Mouse (Mus musculus) stomach, embryonic 16.5 days (tissue): Measurements from ENCODE around the gene Fam83d. TPM values are rescaled to one million over a fixed set of nuclear protein-coding genes. Genes with fewer than 3 reads are reported as not detected.
A peak's percentile ranks its signal among the peaks of the same experiment; 100 is the strongest.

Source experiments
- ATAC-seq: fragments of 200-750 bp; cut with Nextera tagmentation; 2 replicates; pipeline ENCODE4 v1.8.0; 2017; ENCODE audit warnings: moderate number of reproducible peaks, moderate TSS enrichment; ENCODE audit not compliant: insufficient read depth, low FRiP score
- H3K27ac ChIP-seq: fragments of 300-500 bp; sonication (generic); 2 replicates; pipeline ENCODE4 v1.5.1; 2014; ENCODE audit warnings: low read length
- H3K27me3 ChIP-seq: fragments of 300-500 bp; sonication (generic); 2 replicates; pipeline ENCODE4 v1.6.1; 2014; ENCODE audit warnings: low read length, control low read depth, mixed read lengths; ENCODE audit not compliant: control insufficient read depth, insufficient read depth
- H3K36me3 ChIP-seq: fragments of 300-500 bp; sonication (generic); 2 replicates; pipeline ENCODE4 v1.6.1; 2014; ENCODE audit warnings: low read length; ENCODE audit not compliant: control insufficient read depth, insufficient read depth
- H3K4me1 ChIP-seq: fragments of 300-500 bp; sonication (generic); 2 replicates; pipeline ENCODE4 v1.6.1; 2014; ENCODE audit warnings: low read length, control low read depth, mixed read lengths; ENCODE audit not compliant: control insufficient read depth, insufficient read depth
- H3K4me2 ChIP-seq: fragments of 300-500 bp; sonication (generic); 2 replicates; pipeline ENCODE4 v1.6.1; 2014; ENCODE audit warnings: low read depth, low read length, mixed read lengths
- H3K4me3 ChIP-seq: fragments of 300-500 bp; sonication (generic); replicated peaks from 2 replicates; pipeline ENCODE4 v1.5.1; 2014; ENCODE audit warnings: mild to moderate bottlenecking, low read length
- H3K9ac ChIP-seq: fragments of 300-500 bp; sonication (generic); 2 replicates; pipeline ENCODE4 v1.6.1; 2014; ENCODE audit warnings: low read length
- H3K9me3 ChIP-seq: fragments of 300-500 bp; sonication (generic); replicated peaks from 2 replicates; pipeline ENCODE4 v1.6.1; 2016; ENCODE audit warnings: low read length, control low read depth; ENCODE audit not compliant: control insufficient read depth
- WGBS: fragments of 180-500 bp; shearing (Covaris S2); extraction: QIAGEN DNeasy Blood & Tissue Kit; methylation state at CpG from one replicate; pipeline ENCODE4 v1.1.7; 2014; 5-methylcytosine and 5-hydroxymethylcytosine counted together
- microRNA-seq: library from miRNA; unstranded; fragments of <30 nt; microRNA quantifications from one replicate; pipeline ENCODE4, GENCODE M21; 2016
- polyA plus RNA-seq: library from polyadenylated mRNA; unstranded; fragments of >200 nt; fragmentation: Nextera tagmentation; extraction: Ambion mirVana; gene quantifications from 2 replicates; pipeline ENCODE4 v1.2.1, GENCODE M21; 2015

Gene Fam83d
- polyA plus RNA-seq, 1 experiment from 2014 or later = 43.2 TPM

DNA sequence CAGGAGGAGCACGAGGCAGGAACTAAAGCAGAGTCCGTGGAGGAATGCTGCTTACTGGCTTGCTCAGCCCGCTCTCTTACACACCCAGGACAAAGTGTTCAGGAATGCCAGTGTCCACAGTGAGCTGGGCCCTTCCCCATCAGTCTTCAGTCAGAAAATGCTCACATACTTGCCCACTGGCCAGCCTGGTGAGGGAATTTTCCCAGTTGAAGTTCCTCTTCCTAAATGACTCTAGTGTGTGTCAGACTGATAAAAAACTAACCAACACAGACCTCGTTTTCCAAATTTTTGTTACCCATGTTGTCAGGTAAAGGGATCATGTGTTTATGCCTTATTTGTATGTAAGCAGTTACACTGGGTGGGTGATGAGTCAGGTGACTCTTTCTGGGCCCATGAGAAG, 48.3 kb downstream of the Fam83d start:
- H3K27me3 ChIP-seq = no peaks in the 10 kb centered on the region
- no peaks in the 10 kb centered on the region for H3K9me3 ChIP-seq
- H3K4me2 ChIP-seq = no peak overlapping the region
- WGBS = 93% methylated on average over 4 of the region's 4 CpGs
- H3K27ac ChIP-seq = no peak overlapping the region
- ATAC-seq = no peak
- H3K9ac ChIP-seq = no peak overlapping the region
- no peaks in the 10 kb centered on the region for H3K4me1 ChIP-seq
- H3K36me3 ChIP-seq = peaks cover 5% of the 10 kb centered on the region; the same call in 1 of the 2 replicates
- H3K4me3 ChIP-seq = no peak overlapping the region

DNA sequence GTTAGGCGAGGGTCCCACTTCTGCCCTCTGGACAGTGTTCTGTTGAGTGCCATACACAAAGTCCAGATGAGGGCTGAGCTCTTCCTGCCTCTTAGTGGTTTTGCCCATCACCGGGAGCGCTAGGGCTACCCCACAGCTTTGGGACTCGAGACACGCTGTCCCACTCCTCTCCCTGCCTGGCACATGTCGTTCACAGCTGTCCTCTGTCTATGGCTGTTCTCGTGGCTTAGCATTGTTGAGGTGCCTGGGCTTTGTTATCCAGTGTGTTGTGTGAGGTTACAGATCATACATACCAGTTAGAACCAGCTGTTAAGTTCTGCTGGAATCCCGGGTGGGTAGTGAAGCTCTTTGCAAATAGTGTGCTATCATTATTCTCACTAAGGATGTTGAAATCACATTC, 49.8 kb downstream of the Fam83d start:
- H3K4me2 ChIP-seq = no peak overlapping the region
- no peaks in the 10 kb centered on the region for H3K4me1 ChIP-seq
- WGBS = 93% methylated on average over 8 of the region's 8 CpGs
- H3K36me3 ChIP-seq = peaks cover 5% of the 10 kb centered on the region; the same call in 1 of the 2 replicates
- no peaks in the 10 kb centered on the region for H3K27me3 ChIP-seq
- H3K27ac ChIP-seq = no peak overlapping the region
- no peak overlapping the region for H3K9ac ChIP-seq
- ATAC-seq = no peak
- H3K9me3 ChIP-seq = no peaks in the 10 kb centered on the region
- no peak overlapping the region for H3K4me3 ChIP-seq

DNA sequence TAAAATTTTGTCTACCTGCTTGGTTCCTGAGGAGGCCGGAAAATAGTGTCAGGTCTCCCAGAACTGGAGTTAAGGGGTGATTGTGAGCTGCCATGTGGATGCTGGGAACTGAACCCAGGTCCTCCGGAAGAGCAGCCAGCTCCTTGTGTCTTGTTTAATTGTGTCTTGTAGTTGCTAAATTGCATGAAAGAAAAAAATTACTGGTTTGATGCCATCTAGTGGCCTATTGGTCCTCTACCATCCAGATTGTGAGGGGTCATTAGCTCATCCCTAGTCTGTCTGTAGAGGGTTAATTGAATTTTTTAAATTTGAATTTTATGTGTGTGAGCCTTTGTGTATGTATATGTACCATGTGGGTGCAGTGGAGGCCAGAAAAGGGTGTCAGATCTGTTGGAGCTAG, 60.2 kb downstream of the Fam83d start:
- Histone ChIP-seq H3K9ac (no peak overlapping the region), H3K27me3 (no peaks in the 10 kb centered on the region), H3K4me2 (no peak overlapping the region), H3K36me3 (no peaks in the 10 kb centered on the region; the same call in none of the 2 replicates), H3K9me3 (no peaks in the 10 kb centered on the region), H3K4me3 (no peak overlapping the region), H3K4me1 (no peaks in the 10 kb centered on the region), H3K27ac (no peak overlapping the region)
- WGBS = 89% methylated on average over 2 of the region's 2 CpGs
- ATAC-seq = no peak

DNA sequence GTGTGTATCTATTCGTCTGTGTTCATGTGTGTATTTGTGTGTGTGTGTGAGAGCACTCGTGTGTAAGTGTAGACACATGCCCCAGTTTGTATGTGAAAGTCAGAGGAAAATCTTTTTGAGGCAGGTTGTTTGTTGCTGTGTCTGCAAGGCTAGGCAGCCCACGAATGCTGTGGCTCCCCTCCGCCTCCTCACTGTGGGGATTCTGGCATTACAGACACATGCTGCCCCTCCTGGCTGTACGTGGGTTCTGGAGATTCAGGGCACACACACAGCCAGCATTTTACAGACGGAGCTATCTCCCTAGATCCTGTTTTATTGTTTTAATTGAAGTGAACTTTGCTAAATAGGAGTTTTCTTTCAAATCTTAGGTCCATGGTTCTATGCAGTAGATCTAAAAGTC, 61.9 kb downstream of the Fam83d start:
- Histone ChIP-seq H3K4me3 (no peak overlapping the region), H3K27me3 (no peaks in the 10 kb centered on the region), H3K9ac (no peak overlapping the region), H3K4me2 (no peak overlapping the region), H3K9me3 (no peaks in the 10 kb centered on the region), H3K4me1 (no peaks in the 10 kb centered on the region), H3K27ac (no peak overlapping the region), H3K36me3 (no peaks in the 10 kb centered on the region; the same call in none of the 2 replicates)
- ATAC-seq = no peak
- 78% methylated on average over 6 of the region's 6 CpGs for WGBS

DNA sequence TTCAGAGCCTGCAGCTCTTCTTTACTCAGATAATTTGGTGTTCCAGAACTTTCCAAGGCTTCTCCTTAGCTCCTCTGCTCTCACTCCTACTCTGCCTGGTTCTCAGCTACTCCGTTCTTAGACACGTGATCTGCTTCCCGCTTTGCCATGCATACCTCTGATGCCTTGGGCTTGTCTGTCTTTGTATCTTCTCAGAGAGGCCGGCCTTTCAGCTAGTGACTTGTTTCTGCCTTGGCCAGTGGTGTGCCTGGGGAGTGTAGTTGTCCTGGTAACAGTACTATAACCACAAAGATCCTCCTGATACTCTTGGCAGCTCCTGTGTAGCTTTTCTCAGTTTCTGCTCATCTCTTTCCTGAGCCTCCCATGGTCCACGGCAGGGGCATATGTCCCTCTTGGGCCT, 65.3 kb downstream of the Fam83d start:
- Histone ChIP-seq H3K27ac (peak overlapping the region; percentile 32; the same call in 1 of the 2 replicates), H3K9ac (no peak overlapping the region), H3K36me3 (peaks cover 4% of the 10 kb centered on the region; the same call in 1 of the 2 replicates), H3K4me1 (no peaks in the 10 kb centered on the region), H3K4me2 (no peak overlapping the region), H3K27me3 (no peaks in the 10 kb centered on the region), H3K9me3 (no peaks in the 10 kb centered on the region), H3K4me3 (no peak overlapping the region)
- no peak for ATAC-seq
- 75% methylated on average over 5 of the region's 5 CpGs for WGBS

DNA sequence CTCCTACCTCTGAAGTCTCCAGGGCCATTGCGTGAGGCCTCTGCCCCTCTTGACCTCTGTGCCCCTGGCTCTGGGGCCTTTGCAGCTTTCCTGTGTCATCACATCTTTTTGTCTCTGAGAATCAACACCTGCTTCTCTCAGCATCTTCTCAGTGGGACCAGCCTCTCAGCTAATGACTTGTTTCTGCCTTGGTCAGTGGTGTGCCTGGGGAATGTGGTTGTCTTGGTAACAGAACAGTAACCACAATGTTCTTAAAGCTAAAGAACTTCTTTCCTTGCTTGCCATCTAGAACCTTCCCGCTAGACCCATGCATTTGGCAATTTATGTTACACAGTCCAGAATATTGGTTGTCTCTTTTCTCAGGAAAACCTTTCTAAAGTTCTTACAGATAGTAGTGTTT, 65.8 kb downstream of the Fam83d start:
- Histone ChIP-seq H3K4me1 (no peaks in the 10 kb centered on the region), H3K4me2 (no peak overlapping the region), H3K27me3 (no peaks in the 10 kb centered on the region), H3K4me3 (no peak overlapping the region), H3K27ac (peak overlapping the region; percentile 32; the same call in 1 of the 2 replicates), H3K36me3 (peaks cover 4% of the 10 kb centered on the region; the same call in 1 of the 2 replicates), H3K9me3 (no peaks in the 10 kb centered on the region), H3K9ac (no peak overlapping the region)
- ATAC-seq = no peak
- 91% methylated on average over 2 of the region's 2 CpGs for WGBS

Small RNA genes lying within 50 kb of the gene (microRNA-seq; reads per million reads assigned to microRNA genes)
- gene Gm26141 = not detected

Other genes with a start within 250 kb of the Fam83d start
- gene Slc32a1, start 157.3 kb upstream of the Fam83d start, polyA plus RNA-seq = not detected in 2 replicates
- gene Actr5, start 143.2 kb upstream of the Fam83d start, polyA plus RNA-seq = 2.7 and 3.1 TPM in 2 replicates
- gene Ppp1r16b, start 102.7 kb upstream of the Fam83d start, polyA plus RNA-seq = 3.5 and 4.1 TPM in 2 replicates
- gene Dhx35, start 26.7 kb downstream of the Fam83d start, polyA plus RNA-seq = 11.9 and 13.3 TPM in 2 replicates